Mouse (Mus musculus): Measurements from ENCODE around the gene Mbtps1. TPM values are rescaled to one million over a fixed set of nuclear protein-coding genes. Genes with fewer than 3 reads are reported as not detected.

Gene Mbtps1
- total and polyA plus RNA-seq, 3 experiments, result 40.2 to 108 (median 98.7) TPM

GRCm38 (mm10) chr8:119463709-119464108, 94.8 kb downstream of the Mbtps1 start:
- Histone ChIP-seq H3K27me3 (ENCODE audit: insufficient read depth, low read length) (peaks cover 2% of the 10 kb centered on the region; the same call in 1 of the 2 replicates), H3K4me3 (ENCODE audit: low read depth, low read length) (no peak overlapping the region), H3K36me3 (replicated peaks) (no peaks in the 10 kb centered on the region), H3K4me1 (ENCODE audit: insufficient read depth, low read depth, low read length) (no peaks in the 10 kb centered on the region), H3K9me3 (replicated peaks) (no peaks in the 10 kb centered on the region)
- ATAC-seq (ENCODE audit: extremely low read depth, insufficient number of reproducible peaks, low FRiP score, poor library complexity, severe bottlenecking) (no peak), DNase-seq (ENCODE audit: low spot score) (no peak)
- TF ChIP-seq TAL1 (conservative IDR thresholded peaks at IDR 0.05; ENCODE audit: low read depth, low read length), result no peak
- TF ChIP-seq POLR2AphosphoS5 (IDR thresholded peaks at IDR 0.05; ENCODE audit: insufficient replicate concordance, low read depth, low read length), result no peak
- TF ChIP-seq GATA1 (IDR thresholded peaks at IDR 0.05; ENCODE audit: borderline replicate concordance, low read length), result no peak
- no peak for TF ChIP-seq GATA2 (IDR thresholded peaks at IDR 0.05; ENCODE audit: borderline replicate concordance, low read depth, low read length)

GRCm38 (mm10) chr8:119461356-119461755, 97.2 kb downstream of the Mbtps1 start:
- no peaks in the 10 kb centered on the region for H3K9me3 ChIP-seq (replicated peaks)
- ATAC-seq (ENCODE audit: extremely low read depth, insufficient number of reproducible peaks, low FRiP score, poor library complexity, severe bottlenecking), result no peak
- no peak for DNase-seq (ENCODE audit: low spot score)
- no peaks in the 10 kb centered on the region for H3K4me1 ChIP-seq (ENCODE audit: insufficient read depth, low read depth, low read length)
- H3K4me3 ChIP-seq (ENCODE audit: low read depth, low read length), result no peak overlapping the region
- H3K36me3 ChIP-seq (replicated peaks), result no peaks in the 10 kb centered on the region
- TF ChIP-seq CTCF (IDR thresholded peaks at IDR 0.05; ENCODE audit: low read depth, low read length) (no peak), TAL1 (conservative IDR thresholded peaks at IDR 0.05; ENCODE audit: low read depth, low read length) (no peak), GATA1 (IDR thresholded peaks at IDR 0.05; ENCODE audit: borderline replicate concordance, low read length) (no peak), GATA2 (IDR thresholded peaks at IDR 0.05; ENCODE audit: borderline replicate concordance, low read depth, low read length) (no peak), POLR2AphosphoS5 (IDR thresholded peaks at IDR 0.05; ENCODE audit: insufficient replicate concordance, low read depth, low read length) (no peak)
- peaks cover 2% of the 10 kb centered on the region; the same call in 1 of the 2 replicates for H3K27me3 ChIP-seq (ENCODE audit: insufficient read depth, low read length)

GRCm38 (mm10) chr8:119459724-119460123, 98.8 kb downstream of the Mbtps1 start:
- H3K27me3 ChIP-seq (ENCODE audit: insufficient read depth, low read length), result peaks cover 9% of the 10 kb centered on the region
- no peaks in the 10 kb centered on the region for H3K36me3 ChIP-seq (replicated peaks)
- H3K4me3 ChIP-seq (ENCODE audit: low read depth, low read length), result no peak overlapping the region
- no peak for ATAC-seq (ENCODE audit: extremely low read depth, insufficient number of reproducible peaks, low FRiP score, poor library complexity, severe bottlenecking)
- no peaks in the 10 kb centered on the region for H3K9me3 ChIP-seq (replicated peaks)
- no peaks in the 10 kb centered on the region for H3K4me1 ChIP-seq (ENCODE audit: insufficient read depth, low read depth, low read length)
- no peak for DNase-seq (ENCODE audit: low spot score)
- TF ChIP-seq GATA2 (IDR thresholded peaks at IDR 0.05; ENCODE audit: borderline replicate concordance, low read depth, low read length) (no peak), GATA1 (IDR thresholded peaks at IDR 0.05; ENCODE audit: borderline replicate concordance, low read length) (no peak), CTCF (IDR thresholded peaks at IDR 0.05; ENCODE audit: low read depth, low read length) (no peak), POLR2AphosphoS5 (IDR thresholded peaks at IDR 0.05; ENCODE audit: insufficient replicate concordance, low read depth, low read length) (no peak)

Other genes with a start within 250 kb of the Mbtps1 start
- gene Hsbp1, start 214.2 kb downstream of the Mbtps1 start, total RNA-seq (2014; fragmentation: Nextera tagmentation), result 191 and 220 TPM in 2 replicates
- gene Hsbp1, start 214.2 kb downstream of the Mbtps1 start, total RNA-seq (2017), result 92.1 and 104 TPM in 2 replicates
- 50.6 and 60.5 TPM in 2 replicates for gene Hsbp1, start 214.2 kb downstream of the Mbtps1 start, polyA plus RNA-seq (2012)
- gene Mlycd, start 163.9 kb downstream of the Mbtps1 start, total RNA-seq (2014; fragmentation: Nextera tagmentation), result 4.1 and 7.7 TPM in 2 replicates
- gene Mlycd, start 163.9 kb downstream of the Mbtps1 start, total RNA-seq (2017), result 10.5 and 14.8 TPM in 2 replicates
- gene Mlycd, start 163.9 kb downstream of the Mbtps1 start, polyA plus RNA-seq (2012), result 16.7 and 20.1 TPM in 2 replicates
- not detected in 2 replicates for gene Osgin1, start 124.6 kb downstream of the Mbtps1 start, total RNA-seq (2014; fragmentation: Nextera tagmentation)
- gene Osgin1, start 124.6 kb downstream of the Mbtps1 start, total RNA-seq (2017), result 0.17 and 0.49 TPM in 2 replicates
- 0.08 and 0.10 TPM in 2 replicates for gene Osgin1, start 124.6 kb downstream of the Mbtps1 start, polyA plus RNA-seq (2012)
- not detected in 2 replicates for gene Necab2, start 112.0 kb downstream of the Mbtps1 start, total RNA-seq (2014; fragmentation: Nextera tagmentation)
- 0.06 TPM in 1 of 2 replicates, not detected in the other for gene Necab2, start 112.0 kb downstream of the Mbtps1 start, total RNA-seq (2017)
- not detected in 2 replicates for gene Necab2, start 112.0 kb downstream of the Mbtps1 start, polyA plus RNA-seq (2012)
- gene Slc38a8, start 57.0 kb downstream of the Mbtps1 start, total RNA-seq (2014; fragmentation: Nextera tagmentation), result not detected in 2 replicates
- gene Slc38a8, start 57.0 kb downstream of the Mbtps1 start, total RNA-seq (2017), result 0.06 and 0.11 TPM in 2 replicates
- not detected in 2 replicates for gene Slc38a8, start 57.0 kb downstream of the Mbtps1 start, polyA plus RNA-seq (2012)
- 19.3 and 22.7 TPM in 2 replicates for gene Hsdl1, start 16.4 kb upstream of the Mbtps1 start, total RNA-seq (2014; fragmentation: Nextera tagmentation)
- 56.7 and 58.0 TPM in 2 replicates for gene Hsdl1, start 16.4 kb upstream of the Mbtps1 start, total RNA-seq (2017)
- gene Hsdl1, start 16.4 kb upstream of the Mbtps1 start, polyA plus RNA-seq (2012), result 38.7 and 42.2 TPM in 2 replicates
- gene Dnaaf1, start 16.5 kb upstream of the Mbtps1 start, total RNA-seq (2014; fragmentation: Nextera tagmentation), result not detected in 2 replicates
- gene Dnaaf1, start 16.5 kb upstream of the Mbtps1 start, total RNA-seq (2017), result 0.11 and 0.12 TPM in 2 replicates
- 0.10 and 0.17 TPM in 2 replicates for gene Dnaaf1, start 16.5 kb upstream of the Mbtps1 start, polyA plus RNA-seq (2012)
- 6.6 and 7.1 TPM in 2 replicates for gene Taf1c, start 46.5 kb upstream of the Mbtps1 start, total RNA-seq (2014; fragmentation: Nextera tagmentation)
- 7.7 and 8.7 TPM in 2 replicates for gene Taf1c, start 46.5 kb upstream of the Mbtps1 start, total RNA-seq (2017)
- gene Taf1c, start 46.5 kb upstream of the Mbtps1 start, polyA plus RNA-seq (2012), result 53.2 and 65.0 TPM in 2 replicates
- gene Adad2, start 54.0 kb upstream of the Mbtps1 start, total RNA-seq (2014; fragmentation: Nextera tagmentation), result not detected in 2 replicates
- not detected in 2 replicates for gene Adad2, start 54.0 kb upstream of the Mbtps1 start, total RNA-seq (2017)
- gene Adad2, start 54.0 kb upstream of the Mbtps1 start, polyA plus RNA-seq (2012), result not detected in 2 replicates
- gene Kcng4, start 76.9 kb upstream of the Mbtps1 start, total RNA-seq (2014; fragmentation: Nextera tagmentation), result not detected in 2 replicates
- gene Kcng4, start 76.9 kb upstream of the Mbtps1 start, total RNA-seq (2017), result 0.11 TPM in 1 of 2 replicates, not detected in the other
- not detected in 2 replicates for gene Kcng4, start 76.9 kb upstream of the Mbtps1 start, polyA plus RNA-seq (2012)
- not detected in 2 replicates for gene Wfdc1, start 107.6 kb upstream of the Mbtps1 start, total RNA-seq (2014; fragmentation: Nextera tagmentation)
- gene Wfdc1, start 107.6 kb upstream of the Mbtps1 start, total RNA-seq (2017), result not detected in 2 replicates
- gene Wfdc1, start 107.6 kb upstream of the Mbtps1 start, polyA plus RNA-seq (2012), result not detected in 2 replicates
- gene Atp2c2, start 141.3 kb upstream of the Mbtps1 start, total RNA-seq (2014; fragmentation: Nextera tagmentation), result not detected in 2 replicates
- gene Atp2c2, start 141.3 kb upstream of the Mbtps1 start, total RNA-seq (2017), result not detected in 2 replicates
- gene Atp2c2, start 141.3 kb upstream of the Mbtps1 start, polyA plus RNA-seq (2012), result not detected in 2 replicates
- gene Tldc1, start 219.7 kb upstream of the Mbtps1 start, total RNA-seq (2014; fragmentation: Nextera tagmentation), result 6.6 and 8.1 TPM in 2 replicates
- gene Tldc1, start 219.7 kb upstream of the Mbtps1 start, total RNA-seq (2017), result 10.7 TPM in 2 replicates
- gene Tldc1, start 219.7 kb upstream of the Mbtps1 start, polyA plus RNA-seq (2012), result 7.2 and 8.4 TPM in 2 replicates